Mouse (Mus musculus) ES-CJ7 (cell line): ENCODE measurements around the gene Pced1a.
"Not testable (repeated sequence)": the region's sequence is repeated elsewhere in the genome, so short reads cannot be mapped to it uniquely, and the experiment has no call there.

Experiments
- DNase-seq: peaks from one replicate; pipeline ENCODE4 v3.0.0; 2011; ENCODE audit warnings: low read depth, low spot score

Gene Pced1a

GRCm38 (mm10) chr2:130390993-130391625, 33.4 kb downstream of the Pced1a start:
- DNase-seq: no peak

GRCm38 (mm10) chr2:130388796-130389195, 35.7 kb downstream of the Pced1a start:
- DNase-seq: peak; percentile 53

GRCm38 (mm10) chr2:130386212-130386611, 38.3 kb downstream of the Pced1a start:
- no peak for DNase-seq

- DNase-seq: no peak
Measured at GRCm38 (mm10) chr2:130383895-130384294, 40.6 kb downstream of the Pced1a start.

GRCm38 (mm10) chr2:130383205-130383604, 41.3 kb downstream of the Pced1a start:
- DNase-seq: no peak

GRCm38 (mm10) chr2:130374951-130375350, 49.5 kb downstream of the Pced1a start:
- DNase-seq: no peak

GRCm38 (mm10) chr2:130373026-130373425, 51.5 kb downstream of the Pced1a start:
- DNase-seq: not testable (repeated sequence)

- no peak for DNase-seq
Measured at GRCm38 (mm10) chr2:130367386-130367785, 57.1 kb downstream of the Pced1a start.
